Mouse (Mus musculus) kidney, adult 2 months (tissue): ENCODE measurements at regions not wholly inside any gene's neighbourhood (a gene's known extent, or its start where the extent isn't known, plus 50 kb on each side); places are given as distances from the start of the nearest gene placed in this dataset.

Source experiments
- CTCF ChIP-seq: fragments of 200-500 bp; conservative IDR thresholded peaks from 2 replicates; pipeline ENCODE4 v1.5.1; 2011; ENCODE audit warnings: low read depth, mild to moderate bottlenecking, control low read depth, low read length, moderate library complexity, mixed read lengths; ENCODE audit not compliant: insufficient read depth, insufficient read length
- POLR2A ChIP-seq: fragments of 200-500 bp; IDR thresholded peaks from one replicate; pipeline ENCODE4 v1.6.1; 2011; ENCODE audit warnings: low read depth, low read length, control low read depth

DNA sequence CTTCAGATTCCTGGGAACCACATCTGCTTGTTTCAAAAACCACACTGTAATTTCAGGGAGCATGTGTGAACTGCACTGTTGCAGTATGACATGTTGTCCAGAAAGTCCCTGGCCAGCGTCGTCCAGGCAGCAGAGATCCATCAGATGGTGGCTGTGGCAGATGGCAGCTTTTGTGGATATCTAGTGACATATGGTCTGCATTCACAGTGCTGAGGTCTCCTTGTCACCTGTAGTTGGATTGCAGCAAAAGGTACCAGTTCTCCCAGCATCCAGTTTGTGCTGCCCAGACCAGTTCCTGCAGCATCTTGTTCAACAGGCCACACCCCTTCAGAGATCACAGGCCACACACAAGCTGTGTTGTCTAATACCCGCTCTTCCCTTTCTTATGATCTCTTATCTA, 80.1 kb upstream of the D1Pas1 start:
- no peak for TF ChIP-seq POLR2A
- no peak for TF ChIP-seq CTCF
